Mouse (Mus musculus) midbrain, embryonic 14.5 days (tissue): ENCODE results near the gene Lmcd1. TPM values are rescaled to one million over a fixed set of nuclear protein-coding genes. Genes with fewer than 3 reads are reported as not detected.
A peak's percentile ranks its signal among the peaks of the same experiment; 100 is the strongest.
"Not testable (repeated sequence)": the region's sequence is repeated elsewhere in the genome, so short reads cannot be mapped to it uniquely, and the experiment has no call there.

Source experiments
- ATAC-seq: fragments of 200-750 bp; cut with Nextera tagmentation; 2 replicates; pipeline ENCODE4 v1.8.0; 2017; ENCODE audit warnings: moderate number of reproducible peaks, moderate library complexity; ENCODE audit not compliant: low FRiP score, low TSS enrichment
- DNase-seq: peaks from one replicate; pipeline ENCODE4 v3.0.0-alpha.2; 2015
- H3K27ac ChIP-seq: fragments of 300-500 bp; sonication (generic); replicated peaks from 2 replicates; pipeline ENCODE4 v1.5.1; 2014; ENCODE audit warnings: mild to moderate bottlenecking, low read depth, low read length, moderate library complexity
- H3K27me3 ChIP-seq: fragments of 300-500 bp; sonication (generic); 2 replicates; pipeline ENCODE4 v1.6.1; 2014; ENCODE audit warnings: low read length, control low read depth, mixed read lengths; ENCODE audit not compliant: control insufficient read depth, insufficient read depth
- H3K36me3 ChIP-seq: fragments of 300-500 bp; sonication (generic); 2 replicates; pipeline ENCODE4 v1.6.1; 2014; ENCODE audit warnings: low read length, control low read depth; ENCODE audit not compliant: control insufficient read depth, insufficient read depth
- H3K4me1 ChIP-seq: fragments of 300-500 bp; sonication (generic); 2 replicates; pipeline ENCODE4 v1.6.1; 2014; ENCODE audit warnings: mild to moderate bottlenecking, antibody characterized with exemption, low read length, control low read depth; ENCODE audit not compliant: control insufficient read depth, insufficient read depth
- H3K4me2 ChIP-seq: fragments of 300-500 bp; sonication (generic); 2 replicates; pipeline ENCODE4 v1.6.1; 2014; ENCODE audit warnings: mild to moderate bottlenecking, low read length, moderate library complexity
- H3K4me3 ChIP-seq: fragments of 300-500 bp; sonication (generic); replicated peaks from 2 replicates; pipeline ENCODE4 v1.5.1; 2014; ENCODE audit warnings: low read depth, low read length
- H3K9ac ChIP-seq: fragments of 300-500 bp; sonication (generic); replicated peaks from 2 replicates; pipeline ENCODE4 v1.6.1; 2014; ENCODE audit warnings: mild to moderate bottlenecking, low read length, moderate library complexity
- H3K9me3 ChIP-seq: fragments of 300-500 bp; sonication (generic); 2 replicates; pipeline ENCODE4 v1.6.1; 2016; ENCODE audit warnings: low read length, control low read depth, mixed read lengths; ENCODE audit not compliant: control insufficient read depth
- WGBS: fragments of 180-500 bp; shearing (Covaris S2); extraction: QIAGEN DNeasy Blood & Tissue Kit; methylation state at CpG from one replicate; pipeline ENCODE4 v1.1.7; 2014; 5-methylcytosine and 5-hydroxymethylcytosine counted together
- polyA plus RNA-seq: library from polyadenylated mRNA; unstranded; fragments of >200 nt; fragmentation: Nextera tagmentation; extraction: Ambion mirVana; gene quantifications from 2 replicates; pipeline ENCODE4 v1.2.1, GENCODE M21; 2014

Lmcd1 gene
- polyA plus RNA-seq: 11.5 and 16.2 TPM in 2 replicates

DNA sequence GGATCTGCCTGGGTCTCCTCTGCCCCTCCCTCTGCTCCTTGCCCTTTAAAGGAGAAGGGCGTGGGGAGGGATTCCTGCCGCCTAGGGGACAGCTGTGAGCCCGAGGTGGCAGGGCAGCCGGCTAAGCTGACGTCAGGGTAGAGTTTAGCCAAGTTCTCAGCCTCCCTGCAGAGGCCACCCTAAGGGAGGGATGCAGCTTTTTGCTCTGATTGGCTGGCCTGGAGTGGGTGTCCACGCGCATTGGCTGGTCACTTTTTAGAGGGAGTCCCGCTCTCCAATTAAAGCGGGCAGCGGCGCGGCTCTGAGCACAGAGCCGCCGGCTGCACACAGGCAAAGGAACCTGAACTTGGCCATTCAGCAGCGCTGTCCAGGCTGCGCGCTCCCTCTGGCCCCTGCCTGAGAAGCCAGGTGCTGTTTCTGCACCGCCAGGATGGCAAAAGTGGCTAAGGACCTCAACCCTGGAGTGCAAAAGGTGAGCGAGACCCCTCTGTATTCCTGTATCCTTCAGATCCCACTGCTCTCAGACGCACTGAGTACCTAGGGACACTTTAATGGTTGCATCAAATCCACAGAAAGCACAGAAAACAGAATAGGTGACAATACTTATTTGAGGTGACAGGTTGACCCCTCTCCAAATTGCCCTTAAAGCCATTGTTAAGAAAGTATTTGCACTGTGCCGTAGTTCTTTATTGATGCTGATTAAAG is at the start of gene Lmcd1:
TSS of gene Lmcd1 (plus strand) at position 258 of the 705 bp plus-strand sequence.
- Histone ChIP-seq H3K27ac (peak within 1 kb of the TSS; percentile 79), H3K4me2 (peak within 1 kb of the TSS; percentile 67), H3K4me1 (peaks cover 14% of the 10 kb centered on the region; the same call in 1 of the 2 replicates), H3K4me3 (peak within 1 kb of the TSS; percentile 32), H3K27me3 (no peaks in the 10 kb centered on the region), H3K36me3 (no peaks in the 10 kb centered on the region), H3K9me3 (no peaks in the 10 kb centered on the region), H3K9ac (peak within 1 kb of the TSS; percentile 40; the same call in 1 of the 2 replicates)
- peak; percentile 92 for ATAC-seq
- WGBS: 3% methylated on average over 21 of the region's 21 CpGs
- DNase-seq: peak; percentile 88

- H3K4me1 ChIP-seq: no peaks in the 10 kb centered on the region
- no peaks in the 10 kb centered on the region for H3K9me3 ChIP-seq
- no peak overlapping the region for H3K27ac ChIP-seq
- no peaks in the 10 kb centered on the region for H3K36me3 ChIP-seq
- DNase-seq: no peak
- H3K27me3 ChIP-seq: no peaks in the 10 kb centered on the region
- H3K4me3 ChIP-seq: no peak overlapping the region
- 83% methylated on average over 13 of the region's 13 CpGs for WGBS
- no peak overlapping the region for H3K4me2 ChIP-seq
- H3K9ac ChIP-seq: no peak overlapping the region
- no peak for ATAC-seq
Observed at GRCm38 (mm10) chr6:112223877-112224632, 49.5 kb upstream of the Lmcd1 start.

DNA sequence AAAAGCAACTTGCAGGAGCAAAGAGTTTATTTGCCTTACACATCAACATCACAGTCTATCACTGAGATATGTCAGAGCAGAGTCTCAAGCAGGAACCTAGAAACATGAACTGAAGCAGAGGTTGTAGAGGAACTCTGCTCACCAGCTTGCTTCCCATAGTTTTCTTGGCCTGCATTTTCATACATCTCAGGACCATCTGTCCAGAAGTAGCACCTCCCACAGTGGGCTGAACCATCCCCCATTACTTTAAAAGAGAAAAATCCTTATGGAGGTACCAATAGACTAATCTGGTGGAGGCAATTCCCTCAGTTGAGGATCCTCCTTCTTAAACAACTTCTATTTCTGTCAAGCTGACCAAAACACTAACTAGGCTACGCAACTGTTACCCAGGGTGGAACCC is 36.8 kb upstream of the Lmcd1 start:
- no peaks in the 10 kb centered on the region for H3K27me3 ChIP-seq
- ATAC-seq (no peak), DNase-seq (no peak)
- H3K4me2 ChIP-seq: no peak overlapping the region
- H3K9ac ChIP-seq: no peak overlapping the region
- H3K36me3 ChIP-seq: no peaks in the 10 kb centered on the region
- 90% methylated on average over 1 of the region's 1 CpGs for WGBS
- no peak overlapping the region for H3K27ac ChIP-seq
- no peaks in the 10 kb centered on the region for H3K9me3 ChIP-seq
- H3K4me1 ChIP-seq: no peaks in the 10 kb centered on the region
- no peak overlapping the region for H3K4me3 ChIP-seq

DNA sequence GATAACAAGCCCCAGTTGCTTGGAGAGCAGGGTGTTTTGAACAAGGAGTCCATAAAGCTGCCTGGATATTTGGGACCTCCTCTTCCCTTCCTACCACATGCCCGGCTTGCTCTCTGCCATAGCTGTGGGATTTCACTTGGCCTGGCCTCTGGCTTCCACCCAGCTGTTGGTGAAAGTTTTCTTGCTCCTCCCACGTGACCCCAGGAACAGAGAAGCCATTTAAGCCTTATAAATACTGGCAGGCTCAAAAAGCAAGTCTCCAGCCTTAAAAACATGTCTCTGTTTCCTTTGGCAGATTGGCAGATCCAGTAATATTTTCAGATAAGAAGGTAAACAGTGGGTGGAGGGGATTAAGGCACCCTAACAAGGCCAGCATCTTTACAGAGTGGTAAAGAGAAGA is 31.3 kb upstream of the Lmcd1 start:
- no peak overlapping the region for H3K4me3 ChIP-seq
- no peak overlapping the region for H3K4me2 ChIP-seq
- no peaks in the 10 kb centered on the region for H3K9me3 ChIP-seq
- DNase-seq (no peak), ATAC-seq (no peak)
- H3K27ac ChIP-seq: no peak overlapping the region
- H3K36me3 ChIP-seq: no peaks in the 10 kb centered on the region
- no peaks in the 10 kb centered on the region for H3K4me1 ChIP-seq
- WGBS: 71% methylated on average over 2 of the region's 2 CpGs
- no peaks in the 10 kb centered on the region for H3K27me3 ChIP-seq
- H3K9ac ChIP-seq: no peak overlapping the region

- H3K9ac ChIP-seq: no peak overlapping the region
- peak; percentile 60 for DNase-seq
- H3K9me3 ChIP-seq: no peaks in the 10 kb centered on the region
- 74% methylated on average over 4 of the region's 4 CpGs for WGBS
- H3K36me3 ChIP-seq: no peaks in the 10 kb centered on the region
- H3K27me3 ChIP-seq: no peaks in the 10 kb centered on the region
- H3K4me3 ChIP-seq: no peak overlapping the region
- H3K27ac ChIP-seq: no peak overlapping the region
- no peak overlapping the region for H3K4me2 ChIP-seq
- ATAC-seq: 0 out of 2 replicates have a peak, but pooled peaks have one; percentile 48
- H3K4me1 ChIP-seq: no peaks in the 10 kb centered on the region
Observed at GRCm38 (mm10) chr6:112245639-112246038, 27.9 kb upstream of the Lmcd1 start.

- H3K36me3 ChIP-seq: no peaks in the 10 kb centered on the region
- H3K27me3 ChIP-seq: no peaks in the 10 kb centered on the region
- WGBS: 79% methylated on average over 1 of the region's 1 CpGs
- DNase-seq (no peak), ATAC-seq (no peak)
- no peaks in the 10 kb centered on the region for H3K4me1 ChIP-seq
- H3K4me2 ChIP-seq: no peak overlapping the region
- H3K9ac ChIP-seq: no peak overlapping the region
- H3K9me3 ChIP-seq: no peaks in the 10 kb centered on the region
- no peak overlapping the region for H3K27ac ChIP-seq
- H3K4me3 ChIP-seq: no peak overlapping the region
Observed at GRCm38 (mm10) chr6:112246636-112247035, 26.9 kb upstream of the Lmcd1 start.

DNA sequence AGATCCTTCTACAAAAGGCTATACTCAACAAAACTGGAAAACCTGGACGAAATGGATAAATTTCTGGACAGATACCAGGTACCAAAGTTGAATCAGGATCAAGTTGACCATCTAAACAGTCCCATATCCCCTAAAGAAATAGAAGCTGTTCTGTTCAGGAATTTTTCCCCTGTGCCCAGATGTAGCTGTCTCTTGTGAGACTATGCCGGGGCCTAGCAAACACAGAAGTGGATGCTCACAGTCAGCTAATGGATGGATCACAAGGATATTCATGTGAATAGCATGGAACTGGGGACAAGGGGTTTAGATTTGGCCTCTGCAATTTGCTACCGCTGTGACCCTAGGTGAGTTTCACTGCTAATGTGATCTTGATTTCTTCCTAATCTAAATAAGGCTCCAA is 19.6 kb upstream of the Lmcd1 start:
- not testable (repeated sequence) for H3K4me2 ChIP-seq, H3K27ac ChIP-seq, H3K9me3 ChIP-seq, H3K27me3 ChIP-seq, ATAC-seq, H3K36me3 ChIP-seq, H3K4me3 ChIP-seq, H3K9ac ChIP-seq, H3K4me1 ChIP-seq, DNase-seq
- WGBS: 99% methylated on average over 2 of the region's 3 CpGs

DNA sequence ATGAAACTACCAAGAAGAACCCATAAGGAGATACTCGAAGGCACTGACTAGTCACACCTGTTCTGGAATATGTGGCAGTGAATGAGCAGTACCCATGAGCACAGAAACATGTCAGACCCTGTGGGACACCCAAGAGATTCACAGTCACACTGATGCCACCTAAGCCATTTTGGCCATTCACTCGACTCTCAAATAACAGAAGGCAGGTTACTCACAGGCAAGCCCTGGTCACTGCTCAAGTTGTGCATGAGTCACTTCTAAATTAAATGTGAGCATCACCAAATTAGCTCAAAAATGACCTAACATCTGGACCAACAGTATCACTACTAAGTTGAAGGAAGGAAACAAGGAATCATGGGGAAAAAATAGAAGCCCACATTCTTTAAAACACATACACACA is 18.6 kb upstream of the Lmcd1 start:
- no peak for DNase-seq
- no peaks in the 10 kb centered on the region for H3K27me3 ChIP-seq
- no peak overlapping the region for H3K4me2 ChIP-seq
- WGBS: 91% methylated on average over 2 of the region's 2 CpGs
- no peaks in the 10 kb centered on the region for H3K4me1 ChIP-seq
- H3K27ac ChIP-seq: no peak overlapping the region
- H3K36me3 ChIP-seq: no peaks in the 10 kb centered on the region
- H3K4me3 ChIP-seq: no peak overlapping the region
- no peaks in the 10 kb centered on the region for H3K9me3 ChIP-seq
- no peak overlapping the region for H3K9ac ChIP-seq
- no peak for ATAC-seq
